Mouse (Mus musculus): ENCODE data around the gene Slc16a9. TPM values are rescaled to one million over a fixed set of nuclear protein-coding genes. Genes with fewer than 3 reads are reported as not detected.

Gene Slc16a9
- polyA plus RNA-seq, 1 experiment from 2014 or later: 5.7 TPM

GRCm38 (mm10) chr10:70309416-70309815, 64.5 kb downstream of the Slc16a9 start:
- Histone ChIP-seq H3K9me3 (ENCODE audit: control insufficient read depth, low read length) (no peaks in the 10 kb centered on the region), H3K4me2 (ENCODE audit: low read depth, low read length) (no peak overlapping the region), H3K4me3 (ENCODE audit: low read length) (no peak overlapping the region), H3K27ac (ENCODE audit: low read length) (no peak overlapping the region), H3K27me3 (ENCODE audit: control insufficient read depth, insufficient read depth, low read depth, low read length) (no peaks in the 10 kb centered on the region), H3K9ac (ENCODE audit: low read length) (no peak overlapping the region), H3K36me3 (ENCODE audit: control insufficient read depth, insufficient read depth, low read length) (no peaks in the 10 kb centered on the region), H3K4me1 (replicated peaks; ENCODE audit: control insufficient read depth, insufficient read depth, low read length) (no peaks in the 10 kb centered on the region)
- 84% methylated on average over 8 of the region's 8 CpGs for WGBS
- no peak for ATAC-seq (ENCODE audit: low read depth)

GRCm38 (mm10) chr10:70310646-70311045, 65.7 kb downstream of the Slc16a9 start:
- Histone ChIP-seq H3K4me3 (ENCODE audit: low read length) (no peak overlapping the region), H3K27me3 (ENCODE audit: control insufficient read depth, insufficient read depth, low read depth, low read length) (no peaks in the 10 kb centered on the region), H3K9me3 (ENCODE audit: control insufficient read depth, low read length) (no peaks in the 10 kb centered on the region), H3K4me1 (replicated peaks; ENCODE audit: control insufficient read depth, insufficient read depth, low read length) (no peaks in the 10 kb centered on the region), H3K27ac (ENCODE audit: low read length) (no peak overlapping the region), H3K36me3 (ENCODE audit: control insufficient read depth, insufficient read depth, low read length) (no peaks in the 10 kb centered on the region), H3K4me2 (ENCODE audit: low read depth, low read length) (no peak overlapping the region), H3K9ac (ENCODE audit: low read length) (no peak overlapping the region)
- ATAC-seq (ENCODE audit: low read depth): no peak
- WGBS: 80% methylated on average over 5 of the region's 5 CpGs

- Histone ChIP-seq H3K4me1 (replicated peaks; ENCODE audit: control insufficient read depth, insufficient read depth, low read length) (no peaks in the 10 kb centered on the region), H3K9ac (ENCODE audit: low read length) (no peak overlapping the region), H3K9me3 (ENCODE audit: control insufficient read depth, low read length) (no peaks in the 10 kb centered on the region), H3K27me3 (ENCODE audit: control insufficient read depth, insufficient read depth, low read depth, low read length) (no peaks in the 10 kb centered on the region), H3K4me3 (ENCODE audit: low read length) (no peak overlapping the region), H3K27ac (ENCODE audit: low read length) (no peak overlapping the region), H3K36me3 (ENCODE audit: control insufficient read depth, insufficient read depth, low read length) (no peaks in the 10 kb centered on the region), H3K4me2 (ENCODE audit: low read depth, low read length) (no peak overlapping the region)
- WGBS: 81% methylated on average over 6 of the region's 6 CpGs
- no peak for ATAC-seq (ENCODE audit: low read depth)
These were observed 71.0 kb downstream of the Slc16a9 start for GRCm38 (mm10) chr10:70315895-70316294.

- WGBS: 81% methylated on average over 7 of the region's 7 CpGs
- Histone ChIP-seq H3K4me3 (ENCODE audit: low read length) (no peak overlapping the region), H3K4me1 (replicated peaks; ENCODE audit: control insufficient read depth, insufficient read depth, low read length) (no peaks in the 10 kb centered on the region), H3K9ac (ENCODE audit: low read length) (no peak overlapping the region), H3K4me2 (ENCODE audit: low read depth, low read length) (no peak overlapping the region), H3K9me3 (ENCODE audit: control insufficient read depth, low read length) (no peaks in the 10 kb centered on the region), H3K27ac (ENCODE audit: low read length) (no peak overlapping the region), H3K27me3 (ENCODE audit: control insufficient read depth, insufficient read depth, low read depth, low read length) (no peaks in the 10 kb centered on the region), H3K36me3 (ENCODE audit: control insufficient read depth, insufficient read depth, low read length) (no peaks in the 10 kb centered on the region)
- no peak for ATAC-seq (ENCODE audit: low read depth)
These were observed 72.0 kb downstream of the Slc16a9 start for GRCm38 (mm10) chr10:70316856-70317255.

GRCm38 (mm10) chr10:70317394-70317965, 72.6 kb downstream of the Slc16a9 start:
- Histone ChIP-seq H3K4me3 (ENCODE audit: low read length) (no peak overlapping the region), H3K9me3 (ENCODE audit: control insufficient read depth, low read length) (no peaks in the 10 kb centered on the region), H3K4me2 (ENCODE audit: low read depth, low read length) (no peak overlapping the region), H3K27me3 (ENCODE audit: control insufficient read depth, insufficient read depth, low read depth, low read length) (no peaks in the 10 kb centered on the region), H3K36me3 (ENCODE audit: control insufficient read depth, insufficient read depth, low read length) (no peaks in the 10 kb centered on the region), H3K27ac (ENCODE audit: low read length) (no peak overlapping the region), H3K9ac (ENCODE audit: low read length) (no peak overlapping the region), H3K4me1 (replicated peaks; ENCODE audit: control insufficient read depth, insufficient read depth, low read length) (no peaks in the 10 kb centered on the region)
- WGBS: 78% methylated on average over 13 of the region's 13 CpGs
- ATAC-seq (ENCODE audit: low read depth): no peak

- Histone ChIP-seq H3K27ac (ENCODE audit: low read length) (no peak overlapping the region), H3K9ac (ENCODE audit: low read length) (no peak overlapping the region), H3K9me3 (ENCODE audit: control insufficient read depth, low read length) (no peaks in the 10 kb centered on the region), H3K27me3 (ENCODE audit: control insufficient read depth, insufficient read depth, low read depth, low read length) (no peaks in the 10 kb centered on the region), H3K4me1 (replicated peaks; ENCODE audit: control insufficient read depth, insufficient read depth, low read length) (no peaks in the 10 kb centered on the region), H3K36me3 (ENCODE audit: control insufficient read depth, insufficient read depth, low read length) (no peaks in the 10 kb centered on the region), H3K4me3 (ENCODE audit: low read length) (no peak overlapping the region), H3K4me2 (ENCODE audit: low read depth, low read length) (no peak overlapping the region)
- 6% methylated on average over 3 of the region's 3 CpGs for WGBS
- 0 out of 2 replicates have a peak, but pooled peaks have one; percentile 47 for ATAC-seq (ENCODE audit: low read depth)
These were observed 73.7 kb downstream of the Slc16a9 start for GRCm38 (mm10) chr10:70318630-70319029.

GRCm38 (mm10) chr10:70325518-70325917, 80.6 kb downstream of the Slc16a9 start:
- Histone ChIP-seq H3K36me3 (ENCODE audit: control insufficient read depth, insufficient read depth, low read length) (no peaks in the 10 kb centered on the region), H3K9me3 (ENCODE audit: control insufficient read depth, low read length) (no peaks in the 10 kb centered on the region), H3K4me2 (ENCODE audit: low read depth, low read length) (no peak overlapping the region), H3K27me3 (ENCODE audit: control insufficient read depth, insufficient read depth, low read depth, low read length) (no peaks in the 10 kb centered on the region), H3K9ac (ENCODE audit: low read length) (no peak overlapping the region), H3K4me3 (ENCODE audit: low read length) (no peak overlapping the region), H3K4me1 (replicated peaks; ENCODE audit: control insufficient read depth, insufficient read depth, low read length) (no peaks in the 10 kb centered on the region), H3K27ac (ENCODE audit: low read length) (no peak overlapping the region)
- WGBS: 24% methylated on average over 2 of the region's 2 CpGs
- no peak for ATAC-seq (ENCODE audit: low read depth)

GRCm38 (mm10) chr10:70327331-70327730, 82.4 kb downstream of the Slc16a9 start:
- H3K9ac ChIP-seq (ENCODE audit: low read length): no peak overlapping the region
- H3K36me3 ChIP-seq (ENCODE audit: control insufficient read depth, insufficient read depth, low read length): no peaks in the 10 kb centered on the region
- H3K4me2 ChIP-seq (ENCODE audit: low read depth, low read length): no peak overlapping the region
- WGBS: 76% methylated on average over 6 of the region's 6 CpGs
- no peaks in the 10 kb centered on the region for H3K27me3 ChIP-seq (ENCODE audit: control insufficient read depth, insufficient read depth, low read depth, low read length)
- no peak overlapping the region for H3K27ac ChIP-seq (ENCODE audit: low read length)
- no peaks in the 10 kb centered on the region for H3K9me3 ChIP-seq (ENCODE audit: control insufficient read depth, low read length)
- no peaks in the 10 kb centered on the region for H3K4me1 ChIP-seq (replicated peaks; ENCODE audit: control insufficient read depth, insufficient read depth, low read length)
- ATAC-seq (ENCODE audit: low read depth): no peak
- no peak overlapping the region for H3K4me3 ChIP-seq (ENCODE audit: low read length)

- ATAC-seq (ENCODE audit: low read depth): no peak
- WGBS: 77% methylated on average over 9 of the region's 9 CpGs
These were observed 83.2 kb downstream of the Slc16a9 start for GRCm38 (mm10) chr10:70328139-70328538.

More at GRCm38 (mm10) chr10:70328139-70328538, 83.2 kb downstream of the Slc16a9 start:
- H3K9me3 ChIP-seq (ENCODE audit: control insufficient read depth, low read length): no peaks in the 10 kb centered on the region
- H3K4me1 ChIP-seq (replicated peaks; ENCODE audit: control insufficient read depth, insufficient read depth, low read length): no peaks in the 10 kb centered on the region
- no peak overlapping the region for H3K4me2 ChIP-seq (ENCODE audit: low read depth, low read length)
- H3K4me3 ChIP-seq (ENCODE audit: low read length): no peak overlapping the region
- no peaks in the 10 kb centered on the region for H3K27me3 ChIP-seq (ENCODE audit: control insufficient read depth, insufficient read depth, low read depth, low read length)
- H3K27ac ChIP-seq (ENCODE audit: low read length): no peak overlapping the region
- H3K9ac ChIP-seq (ENCODE audit: low read length): no peak overlapping the region
- H3K36me3 ChIP-seq (ENCODE audit: control insufficient read depth, insufficient read depth, low read length): no peaks in the 10 kb centered on the region

Measured in lung, embryonic 16.5 days (tissue).